In the genomic region with DNA sequence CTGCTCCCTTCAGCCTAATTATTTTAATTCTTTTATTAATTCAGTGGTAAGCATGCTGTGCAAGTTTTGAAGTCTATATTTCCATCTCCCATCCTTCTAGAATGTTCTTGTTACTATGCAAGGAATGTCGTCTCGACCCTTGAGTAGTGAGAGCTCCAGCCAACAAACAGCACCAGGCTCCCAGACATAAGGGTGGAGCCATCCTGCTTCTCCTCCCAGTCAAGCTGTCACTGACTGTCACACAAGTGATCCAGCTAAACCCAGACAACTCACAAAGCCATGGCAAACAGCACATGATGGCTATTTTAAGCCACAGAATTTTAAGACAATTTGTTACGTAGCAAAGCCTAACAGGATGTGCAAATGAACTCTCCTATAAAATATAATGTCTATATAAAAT, we compare ENCODE assay signal across 18 mouse cellular contexts.
A peak's percentile ranks its signal among the peaks of the same experiment; 100 is the strongest.
DNase-seq lines count a peak whose midpoint lies in the region; ATAC-seq and TF ChIP-seq lines count a peak whose summit lies in the region.
"Had no signal": no experiment of that assay in that cellular context is flagged by ENCODE, and none has a peak within 500 bp of the region (broad histone marks: within the 10 kb centered on the region; RNA-seq: fewer than 3 reads in every experiment).

No protein-coding gene starts in this region.

- H3K4me3 ChIP-seq in forebrain, postnatal 0 days (ENCODE audit: low read depth, low read length), result no peak overlapping the region
- H3K4me3 ChIP-seq in forebrain, embryonic 10.5 days, result no peak overlapping the region
- H3K4me3 ChIP-seq in heart, embryonic 11.5 days (ENCODE audit: low read depth, low read length), result no peak overlapping the region
- H3K4me3 ChIP-seq in lung, embryonic 16.5 days (ENCODE audit: low read length), result no peak overlapping the region
- no peak overlapping the region for H3K4me3 ChIP-seq in liver, postnatal 0 days (ENCODE audit: low read depth, low read length)
- H3K4me3 ChIP-seq: embryonic facial prominence, embryonic 13.5 days; forebrain, embryonic 15.5 days; hindbrain, embryonic 12.5 days; left cerebral cortex, adult 2 months; limb, embryonic 15.5 days; midbrain, embryonic 15.5 days; neural tube, embryonic 13.5 days had no signal

- H3K9me3 ChIP-seq in forebrain, postnatal 0 days (ENCODE audit: low read length), result no peaks in the 10 kb centered on the region
- no peaks in the 10 kb centered on the region for H3K9me3 ChIP-seq in forebrain, embryonic 10.5 days
- H3K9me3 ChIP-seq in heart, embryonic 11.5 days (replicated peaks; ENCODE audit: control insufficient read depth, low read length), result no peaks in the 10 kb centered on the region
- H3K9me3 ChIP-seq in lung, embryonic 16.5 days (ENCODE audit: control insufficient read depth, low read length), result no peaks in the 10 kb centered on the region
- H3K9me3 ChIP-seq in liver, postnatal 0 days (ENCODE audit: low read length), result no peaks in the 10 kb centered on the region
- H3K9me3 ChIP-seq: embryonic facial prominence, embryonic 13.5 days; forebrain, embryonic 15.5 days; hindbrain, embryonic 12.5 days; limb, embryonic 15.5 days; midbrain, embryonic 15.5 days; neural tube, embryonic 13.5 days had no signal

- intact Hi-C loops in gastrocnemius, postnatal 14 days (cut with DNase I; ENCODE audit: low total_unique reads), result no loop called here

- H3K4me1 ChIP-seq in forebrain, postnatal 0 days (ENCODE audit: insufficient read depth), result no peaks in the 10 kb centered on the region
- H3K4me1 ChIP-seq in forebrain, embryonic 10.5 days, result no peaks in the 10 kb centered on the region
- no peaks in the 10 kb centered on the region for H3K4me1 ChIP-seq in heart, embryonic 11.5 days (ENCODE audit: control insufficient read depth, insufficient read depth, low read length)
- H3K4me1 ChIP-seq in lung, embryonic 16.5 days (replicated peaks; ENCODE audit: control insufficient read depth, insufficient read depth, low read length), result 0 out of 2 replicates have a peak, but pooled peaks cover 2% of the 10 kb centered on the region
- H3K4me1 ChIP-seq in liver, postnatal 0 days (ENCODE audit: insufficient read depth), result no peaks in the 10 kb centered on the region
- H3K4me1 ChIP-seq: embryonic facial prominence, embryonic 13.5 days; forebrain, embryonic 15.5 days; hindbrain, embryonic 12.5 days; limb, embryonic 15.5 days; midbrain, embryonic 15.5 days; neural tube, embryonic 13.5 days had no signal

- no peak for TF ChIP-seq EP300 in liver, postnatal 0 days (IDR thresholded peaks at IDR 0.05; ENCODE audit: low read depth)

- H3K27me3 ChIP-seq in forebrain, postnatal 0 days (ENCODE audit: insufficient read depth, low read length), result no peaks in the 10 kb centered on the region
- no peaks in the 10 kb centered on the region for H3K27me3 ChIP-seq in forebrain, embryonic 10.5 days (ENCODE audit: poor library complexity, severe bottlenecking)
- H3K27me3 ChIP-seq in heart, embryonic 11.5 days (ENCODE audit: control insufficient read depth, insufficient read depth, low read length), result no peaks in the 10 kb centered on the region
- no peaks in the 10 kb centered on the region for H3K27me3 ChIP-seq in lung, embryonic 16.5 days (ENCODE audit: control insufficient read depth, insufficient read depth, low read depth, low read length)
- no peaks in the 10 kb centered on the region for H3K27me3 ChIP-seq in liver, postnatal 0 days (ENCODE audit: insufficient read depth, low read length)
- H3K27me3 ChIP-seq: embryonic facial prominence, embryonic 13.5 days; forebrain, embryonic 15.5 days; hindbrain, embryonic 12.5 days; limb, embryonic 15.5 days; midbrain, embryonic 15.5 days; neural tube, embryonic 13.5 days had no signal

- peak; percentile 74 for ATAC-seq in forebrain, postnatal 0 days
- no peak for ATAC-seq in heart, embryonic 11.5 days (replicated peaks; ENCODE audit: insufficient number of reproducible peaks, low FRiP score, low TSS enrichment)
- ATAC-seq in lung, embryonic 16.5 days (ENCODE audit: low read depth), result peak; percentile 47; the same call in 1 of the 2 replicates
- ATAC-seq in liver, postnatal 0 days, result no peak
- ATAC-seq: forebrain, embryonic 15.5 days; intestine, postnatal 0 days; midbrain, embryonic 15.5 days had no signal

- no peak for TF ChIP-seq CTCF in forebrain, postnatal 0 days (IDR thresholded peaks at IDR 0.05; ENCODE audit: low read depth)
- no peak for TF ChIP-seq CTCF in brain, embryonic 14.5 days (IDR thresholded peaks at IDR 0.05; ENCODE audit: borderline replicate concordance, extremely low read depth, insufficient read depth, insufficient read length)
- TF ChIP-seq CTCF in liver, postnatal 0 days (IDR thresholded peaks at IDR 0.05; ENCODE audit: low read depth), result no peak

- DNase-seq in forebrain, postnatal 0 days, result peak; percentile 12
- no peak for DNase-seq in forebrain, embryonic 10.5 days (ENCODE audit: extremely low spot score, low spot score)
- peak; percentile 49 for DNase-seq in brain, embryonic 14.5 days (ENCODE audit: low read depth)
- DNase-seq in liver, postnatal 0 days, result no peak
- DNase-seq in gastrocnemius, postnatal 14 days, result no peak
- DNase-seq: adrenal gland, postnatal 10 days; gastrocnemius, postnatal 10 days; thymus, postnatal 36 days had no signal

- no peak overlapping the region for H3K27ac ChIP-seq in forebrain, postnatal 0 days (ENCODE audit: low read depth, low read length)
- H3K27ac ChIP-seq in forebrain, embryonic 10.5 days, result no peak overlapping the region
- 0 out of 2 replicates have a peak overlapping the region, but pooled peaks have one; percentile 5 for H3K27ac ChIP-seq in heart, embryonic 11.5 days (ENCODE audit: low read depth, low read length)
- no peak overlapping the region for H3K27ac ChIP-seq in lung, embryonic 16.5 days (ENCODE audit: low read length)
- H3K27ac ChIP-seq in liver, postnatal 0 days (ENCODE audit: low read depth), result no peak overlapping the region
- H3K27ac ChIP-seq: embryonic facial prominence, embryonic 13.5 days; forebrain, embryonic 15.5 days; hindbrain, embryonic 12.5 days; left cerebral cortex, adult 2 months; limb, embryonic 15.5 days; midbrain, embryonic 15.5 days; neural tube, embryonic 13.5 days had no signal

- no peak overlapping the region for H3K9ac ChIP-seq in forebrain, postnatal 0 days
- no peak overlapping the region for H3K9ac ChIP-seq in heart, embryonic 11.5 days (ENCODE audit: low read depth, low read length)
- no peak overlapping the region for H3K9ac ChIP-seq in lung, embryonic 16.5 days (ENCODE audit: low read length)
- no peak overlapping the region for H3K9ac ChIP-seq in liver, postnatal 0 days (replicated peaks)
- H3K9ac ChIP-seq: embryonic facial prominence, embryonic 13.5 days; forebrain, embryonic 15.5 days; hindbrain, embryonic 12.5 days; limb, embryonic 15.5 days; midbrain, embryonic 15.5 days; neural tube, embryonic 13.5 days had no signal

- no peaks in the 10 kb centered on the region for H3K36me3 ChIP-seq in forebrain, postnatal 0 days (ENCODE audit: insufficient read depth)
- peaks cover 9% of the 10 kb centered on the region for H3K36me3 ChIP-seq in forebrain, embryonic 10.5 days (replicated peaks)
- 0 out of 2 replicates have a peak, but pooled peaks cover 3% of the 10 kb centered on the region for H3K36me3 ChIP-seq in heart, embryonic 11.5 days (ENCODE audit: control insufficient read depth, insufficient read depth, low read length)
- H3K36me3 ChIP-seq in lung, embryonic 16.5 days (ENCODE audit: control insufficient read depth, insufficient read depth, low read length), result peaks cover 3% of the 10 kb centered on the region
- no peaks in the 10 kb centered on the region for H3K36me3 ChIP-seq in liver, postnatal 0 days (replicated peaks; ENCODE audit: insufficient read depth, low read length)
- H3K36me3 ChIP-seq: limb, embryonic 15.5 days; midbrain, embryonic 15.5 days had no signal

- WGBS in forebrain, postnatal 0 days, result 51% methylated on average over 3 of the region's 3 CpGs
- WGBS in forebrain, embryonic 10.5 days, result 87% methylated on average over 3 of the region's 3 CpGs
- 39% methylated on average over 3 of the region's 3 CpGs for WGBS in heart, embryonic 11.5 days (ENCODE audit: insufficient replicate concordance)
- WGBS in lung, embryonic 16.5 days, result 25% methylated on average over 3 of the region's 3 CpGs
- WGBS in liver, postnatal 0 days (ENCODE audit: insufficient replicate concordance), result 77% methylated on average over 3 of the region's 3 CpGs

- H3K4me2 ChIP-seq in forebrain, postnatal 0 days (ENCODE audit: low read depth), result no peak overlapping the region
- H3K4me2 ChIP-seq in heart, embryonic 11.5 days, result no peak overlapping the region
- no peak overlapping the region for H3K4me2 ChIP-seq in lung, embryonic 16.5 days (ENCODE audit: low read depth, low read length)
- H3K4me2 ChIP-seq in liver, postnatal 0 days (ENCODE audit: low read depth, low read length), result no peak overlapping the region
- H3K4me2 ChIP-seq: embryonic facial prominence, embryonic 13.5 days; forebrain, embryonic 15.5 days; hindbrain, embryonic 12.5 days; limb, embryonic 15.5 days; midbrain, embryonic 15.5 days; neural tube, embryonic 13.5 days had no signal

- no peak for TF ChIP-seq POLR2A in brain, embryonic 14.5 days (IDR thresholded peaks at IDR 0.05; ENCODE audit: borderline replicate concordance, extremely low read depth, insufficient read depth, insufficient read length, poor library complexity, severe bottlenecking)

Comparison
In these comparisons a context has a peak if more than half of its experiments do, and no peak if none do; other contexts are left out.
1. DNase-seq: peak in forebrain, postnatal 0 days (single experiment) and brain, embryonic 14.5 days (single experiment); none in forebrain, embryonic 10.5 days (single experiment), liver, postnatal 0 days (single experiment) and gastrocnemius, postnatal 14 days (single experiment).
2. ATAC-seq: peak in forebrain, postnatal 0 days (single experiment) and lung, embryonic 16.5 days (single experiment); none in heart, embryonic 11.5 days (single experiment) and liver, postnatal 0 days (single experiment).